Mouse (Mus musculus): ENCODE data around the gene Clptm1. TPM values are rescaled to one million over a fixed set of nuclear protein-coding genes. Genes with fewer than 3 reads are reported as not detected.

Clptm1 gene
- total and polyA plus RNA-seq, 3 experiments = 61.7 to 74.9 (median 70.1) TPM

DNA sequence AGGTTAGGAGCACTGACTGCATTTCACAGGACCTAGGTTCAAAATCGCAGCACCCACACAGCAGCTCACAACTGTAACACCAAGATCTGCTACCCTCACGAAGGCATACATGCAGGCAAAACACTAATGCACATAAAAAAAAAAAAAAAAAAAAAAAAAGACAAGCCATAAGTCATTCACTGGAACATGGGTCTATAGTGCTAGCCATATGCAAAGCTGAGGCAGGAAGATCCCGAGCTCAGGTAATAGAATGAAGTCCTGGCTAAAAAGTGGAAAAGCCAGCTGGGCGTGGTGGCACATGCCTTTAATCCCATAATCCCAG, 35.0 kb upstream of the Clptm1 start:
- 78% methylated on average over 4 of the region's 4 CpGs for WGBS
- H3K27ac ChIP-seq = peak overlapping the region; percentile 84; the same call in 1 of the 2 replicates
- no peak overlapping the region for H3K9ac ChIP-seq (ENCODE audit: low read depth, low read length)
- no peaks in the 10 kb centered on the region for H3K79me2 ChIP-seq (replicated peaks; ENCODE audit: control insufficient read depth, insufficient read depth, low read length)
- intact Hi-C loops (cut with DNase I) = loop anchor here (5.0 to 10.0 kb wide), 2 partner anchors 105 to 297 kb away; partner anchors contain the start of genes Ckm and Klc3
- H3K36me3 ChIP-seq (ENCODE audit: control insufficient read depth, insufficient read depth, low read length) = no peaks in the 10 kb centered on the region; the same call in 1 of the 2 replicates
- H3K4me3 ChIP-seq = no peak overlapping the region
- H3K4me1 ChIP-seq (ENCODE audit: control insufficient read depth, insufficient read depth, low read length) = peaks cover 17% of the 10 kb centered on the region
- H3K27me3 ChIP-seq (ENCODE audit: control insufficient read depth, insufficient read depth, low read length) = no peaks in the 10 kb centered on the region
- TF ChIP-seq POLR2A (IDR thresholded peaks at IDR 0.05; ENCODE audit: insufficient read depth, low read depth, low read length) = no peak
- no peak for TF ChIP-seq CTCF (IDR thresholded peaks at IDR 0.05)
- no peak for TF ChIP-seq EP300 (IDR thresholded peaks at IDR 0.05; ENCODE audit: insufficient read depth, low read depth, low read length)
- no peak for DNase-seq

- Histone ChIP-seq H3K79me2 (replicated peaks; ENCODE audit: control insufficient read depth, insufficient read depth, low read length) (no peaks in the 10 kb centered on the region), H3K4me1 (ENCODE audit: control insufficient read depth, insufficient read depth, low read length) (peaks cover 18% of the 10 kb centered on the region), H3K27ac (peak within 1 kb of the TSS; percentile 84), H3K27me3 (ENCODE audit: control insufficient read depth, insufficient read depth, low read length) (no peaks in the 10 kb centered on the region), H3K9ac (ENCODE audit: low read depth, low read length) (peak within 1 kb of the TSS; percentile 49), H3K36me3 (ENCODE audit: control insufficient read depth, insufficient read depth, low read length) (no peaks in the 10 kb centered on the region; the same call in 1 of the 2 replicates), H3K4me3 (peak within 1 kb of the TSS; percentile 43)
- TF ChIP-seq POLR2A (IDR thresholded peaks at IDR 0.05; ENCODE audit: insufficient read depth, low read depth, low read length) (peak; percentile 81), CTCF (IDR thresholded peaks at IDR 0.05) (no peak), EP300 (IDR thresholded peaks at IDR 0.05; ENCODE audit: insufficient read depth, low read depth, low read length) (0 out of 2 replicates have a peak, but pooled peaks have one; percentile 27)
- peak; percentile 79 to 85 for DNase-seq
- 7% methylated on average over 20 of the region's 20 CpGs for WGBS
- intact Hi-C loops (cut with DNase I) = no loop called here
These were observed 34.3 kb upstream of the Clptm1 start, which contains the start of gene Apoe for GRCm38 (mm10) chr7:19698907-19699826. Apoe (minus strand) TSS chr7:19699188.

GRCm38 (mm10) chr7:19697949-19698906, 33.4 kb upstream of the Clptm1 start:
- Histone ChIP-seq H3K27ac (peak overlapping the region; percentile 68), H3K79me2 (replicated peaks; ENCODE audit: control insufficient read depth, insufficient read depth, low read length) (no peaks in the 10 kb centered on the region), H3K9ac (ENCODE audit: low read depth, low read length) (peak overlapping the region; percentile 49), H3K27me3 (ENCODE audit: control insufficient read depth, insufficient read depth, low read length) (no peaks in the 10 kb centered on the region), H3K4me1 (ENCODE audit: control insufficient read depth, insufficient read depth, low read length) (peaks cover 20% of the 10 kb centered on the region), H3K36me3 (ENCODE audit: control insufficient read depth, insufficient read depth, low read length) (no peaks in the 10 kb centered on the region; the same call in 1 of the 2 replicates), H3K4me3 (peak overlapping the region; percentile 43)
- intact Hi-C loops (cut with DNase I) = no loop called here
- 9% methylated on average over 28 of the region's 28 CpGs for WGBS
- TF ChIP-seq POLR2A (IDR thresholded peaks at IDR 0.05; ENCODE audit: insufficient read depth, low read depth, low read length) (0 out of 2 replicates have a peak, but pooled peaks have one; percentile 8), EP300 (IDR thresholded peaks at IDR 0.05; ENCODE audit: insufficient read depth, low read depth, low read length) (no peak), CTCF (IDR thresholded peaks at IDR 0.05) (peak; percentile 50)
- DNase-seq = peak; percentile 30 to 39

DNA sequence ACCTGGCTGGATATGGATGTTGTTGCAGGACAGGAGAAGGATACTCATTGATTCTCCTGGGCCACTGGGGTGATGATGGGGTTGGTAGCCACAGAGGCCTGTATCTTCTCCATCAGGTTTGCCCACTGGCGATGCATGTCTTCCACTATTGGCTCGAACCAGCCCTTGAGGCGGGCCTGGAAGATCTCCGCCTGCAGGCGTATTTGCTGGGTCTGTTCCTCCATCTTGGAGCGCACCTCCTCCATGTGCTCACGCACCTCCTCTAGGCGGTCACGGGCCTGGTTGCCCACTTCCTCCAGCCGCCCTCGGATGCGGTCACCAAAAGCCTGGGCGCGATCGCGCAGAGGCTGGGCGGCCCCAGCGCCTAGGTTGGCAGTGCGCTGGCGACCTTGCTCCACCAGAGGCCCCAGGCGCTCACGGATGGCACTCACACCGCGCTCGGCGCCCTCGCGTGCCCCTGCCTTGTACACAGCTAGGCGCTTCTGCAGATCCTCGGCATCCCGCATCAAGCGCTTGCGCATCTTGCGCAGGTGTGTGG, 31.6 kb upstream of the Clptm1 start:
- intact Hi-C loops (cut with DNase I) = no loop called here
- Histone ChIP-seq H3K79me2 (replicated peaks; ENCODE audit: control insufficient read depth, insufficient read depth, low read length) (no peaks in the 10 kb centered on the region), H3K27me3 (ENCODE audit: control insufficient read depth, insufficient read depth, low read length) (no peaks in the 10 kb centered on the region), H3K36me3 (ENCODE audit: control insufficient read depth, insufficient read depth, low read length) (no peaks in the 10 kb centered on the region; the same call in 1 of the 2 replicates), H3K9ac (ENCODE audit: low read depth, low read length) (no peak overlapping the region), H3K4me1 (ENCODE audit: control insufficient read depth, insufficient read depth, low read length) (peaks cover 16% of the 10 kb centered on the region), H3K4me3 (no peak overlapping the region), H3K27ac (no peak overlapping the region)
- WGBS = 90% methylated on average over 34 of the region's 34 CpGs
- no peak for DNase-seq
- no peak for TF ChIP-seq POLR2A (IDR thresholded peaks at IDR 0.05; ENCODE audit: insufficient read depth, low read depth, low read length)
- no peak for TF ChIP-seq EP300 (IDR thresholded peaks at IDR 0.05; ENCODE audit: insufficient read depth, low read depth, low read length)
- TF ChIP-seq CTCF (IDR thresholded peaks at IDR 0.05) = no peak

DNA sequence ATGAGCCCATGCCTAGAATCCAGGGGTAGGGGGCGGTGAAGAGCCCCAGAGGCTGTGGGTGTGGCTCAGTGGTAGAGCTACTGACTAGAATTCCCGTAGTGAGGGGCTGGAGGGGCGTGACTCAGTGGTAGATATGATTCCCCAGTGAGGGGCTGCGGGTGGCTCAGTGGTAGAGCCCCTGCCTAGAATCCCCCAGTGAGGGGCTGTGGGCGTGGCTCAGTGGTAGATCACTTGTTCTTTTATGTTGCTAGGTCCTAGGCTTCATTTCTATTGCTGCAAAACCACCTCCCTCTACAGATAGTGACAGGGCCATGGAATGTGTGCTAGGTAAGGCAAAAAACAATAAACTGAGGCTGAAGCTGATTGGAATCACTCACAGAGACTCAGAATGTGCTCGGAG, 31.0 kb upstream of the Clptm1 start:
- no peak overlapping the region for H3K4me3 ChIP-seq
- H3K36me3 ChIP-seq (ENCODE audit: control insufficient read depth, insufficient read depth, low read length) = no peaks in the 10 kb centered on the region
- H3K27ac ChIP-seq = no peak overlapping the region
- DNase-seq = no peak
- no peak overlapping the region for H3K9ac ChIP-seq (ENCODE audit: low read depth, low read length)
- no peak for TF ChIP-seq POLR2A (IDR thresholded peaks at IDR 0.05; ENCODE audit: insufficient read depth, low read depth, low read length)
- no peak for TF ChIP-seq CTCF (IDR thresholded peaks at IDR 0.05)
- TF ChIP-seq EP300 (IDR thresholded peaks at IDR 0.05; ENCODE audit: insufficient read depth, low read depth, low read length) = no peak
- WGBS = 82% methylated on average over 6 of the region's 6 CpGs
- no peaks in the 10 kb centered on the region for H3K79me2 ChIP-seq (replicated peaks; ENCODE audit: control insufficient read depth, insufficient read depth, low read length)
- H3K4me1 ChIP-seq (ENCODE audit: control insufficient read depth, insufficient read depth, low read length) = peaks cover 15% of the 10 kb centered on the region
- intact Hi-C loops (cut with DNase I) = no loop called here
- no peaks in the 10 kb centered on the region for H3K27me3 ChIP-seq (ENCODE audit: control insufficient read depth, insufficient read depth, low read length)
